Mouse (Mus musculus) heart, postnatal 14 days (tissue): ENCODE measurements around the gene Abca4. TPM values are rescaled to one million over a fixed set of nuclear protein-coding genes. Genes with fewer than 3 reads are reported as not detected.
A peak's percentile ranks its signal among the peaks of the same experiment; 100 is the strongest.

Experiments used
- DNase-seq, 2 experiments: peaks; one replicate each; pipeline ENCODE4 v3.0.0; 2021 to 2022
- intact Hi-C: fragments of 180-260 bp; cut with DNase I; formaldehyde crosslinking; loops from one replicate; pipeline ENCODE4 v1.15.1; 2025
- total RNA-seq, 2 experiments: library from RNA; stranded (reverse); gene quantifications; 2 replicates each; pipeline ENCODE4 v1.2.3; 2021

Abca4 gene
- total RNA-seq, 2 experiments from 2014 or later: 4.2 to 4.3 TPM

DNA sequence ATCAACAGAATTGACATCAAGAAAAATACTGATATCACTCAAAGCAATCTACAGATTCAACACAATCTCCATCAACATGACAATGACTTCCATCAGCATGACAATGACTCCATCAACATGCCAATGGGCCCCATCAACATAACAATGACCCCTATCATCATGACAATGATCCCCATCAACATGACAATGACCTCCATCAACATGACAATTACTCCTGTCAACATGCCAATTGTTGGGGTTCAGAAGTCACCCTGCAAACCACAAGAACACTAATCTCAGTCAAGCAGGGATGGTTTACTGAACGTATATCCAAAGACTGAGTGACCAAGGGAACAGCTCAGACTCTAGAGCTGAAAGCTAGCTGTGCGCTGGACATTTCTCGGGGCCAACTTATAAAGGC, 101.2 kb downstream of the Abca4 start:
- intact Hi-C loops: loop anchor here (10.0 kb wide), 2 partner anchors 319 to 489 kb away; no protein-coding TSS in a partner anchor
- no peak for DNase-seq

- DNase-seq: no peak
- intact Hi-C loops: no loop called here
These were observed 106.6 kb downstream of the Abca4 start for GRCm38 (mm10) chr3:122150836-122151235.

GRCm38 (mm10) chr3:122152431-122152830, 108.2 kb downstream of the Abca4 start:
- intact Hi-C loops: no loop called here
- peak in 1 of 2 experiments; percentile 18 for DNase-seq

DNA sequence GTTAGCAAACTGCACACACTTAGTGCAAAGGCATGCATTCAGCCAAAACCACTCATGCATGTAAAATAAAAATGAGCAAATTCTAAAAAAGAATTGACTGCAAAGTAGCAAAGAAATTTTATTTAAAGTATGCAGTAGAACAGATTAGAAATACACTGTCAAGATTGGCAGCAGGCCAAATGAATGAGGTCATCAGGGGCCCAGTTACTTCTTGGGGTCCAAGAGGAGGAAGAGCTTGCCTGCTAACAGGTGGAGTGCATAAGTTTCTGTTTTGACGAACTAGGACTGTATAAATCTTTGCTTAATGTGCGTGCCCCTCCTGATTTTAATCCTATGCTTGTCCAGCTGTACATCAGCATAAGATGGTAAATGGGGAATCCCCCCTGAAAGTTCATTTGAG, 109.8 kb downstream of the Abca4 start:
- DNase-seq: no peak
- intact Hi-C loops: no loop called here

GRCm38 (mm10) chr3:122159447-122159846, 115.2 kb downstream of the Abca4 start:
- intact Hi-C loops: no loop called here
- DNase-seq: no peak

GRCm38 (mm10) chr3:122169616-122170178, 125.5 kb downstream of the Abca4 start:
- DNase-seq: peak; percentile 67 to 76
- intact Hi-C loops: no loop called here

- DNase-seq: no peak
- intact Hi-C loops: no loop called here
These were observed 126.5 kb downstream of the Abca4 start for GRCm38 (mm10) chr3:122170621-122171309.

GRCm38 (mm10) chr3:122173526-122174150, 129.4 kb downstream of the Abca4 start:
- no peak for DNase-seq
- intact Hi-C loops: no loop called here

DNA sequence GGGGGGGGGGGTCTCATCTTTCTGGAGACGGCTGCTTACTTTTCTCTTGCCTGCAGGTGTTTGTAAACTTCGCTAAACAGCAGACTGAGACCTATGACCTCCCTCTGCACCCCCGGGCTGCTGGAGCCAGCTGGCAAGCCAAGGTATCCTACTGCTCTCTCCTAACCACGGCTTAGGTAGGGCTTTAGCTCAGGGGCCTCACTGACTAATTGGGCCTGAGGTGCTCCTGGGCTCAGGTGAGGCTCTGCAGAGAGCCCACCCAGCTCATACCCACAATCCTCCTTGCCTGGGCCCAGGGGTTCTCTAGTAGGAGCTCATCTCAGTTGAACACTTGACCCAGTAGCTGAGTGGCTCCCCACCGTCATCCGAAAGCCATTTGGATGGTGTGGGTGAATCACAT, 131.8 kb downstream of the Abca4 start:
- DNase-seq: no peak
- intact Hi-C loops: no loop called here

- DNase-seq: no peak
- intact Hi-C loops: no loop called here
These were observed 132.6 kb downstream of the Abca4 start for GRCm38 (mm10) chr3:122176706-122177390.

GRCm38 (mm10) chr3:122184109-122184508, 139.9 kb downstream of the Abca4 start:
- no peak for DNase-seq
- intact Hi-C loops: no loop called here

DNA sequence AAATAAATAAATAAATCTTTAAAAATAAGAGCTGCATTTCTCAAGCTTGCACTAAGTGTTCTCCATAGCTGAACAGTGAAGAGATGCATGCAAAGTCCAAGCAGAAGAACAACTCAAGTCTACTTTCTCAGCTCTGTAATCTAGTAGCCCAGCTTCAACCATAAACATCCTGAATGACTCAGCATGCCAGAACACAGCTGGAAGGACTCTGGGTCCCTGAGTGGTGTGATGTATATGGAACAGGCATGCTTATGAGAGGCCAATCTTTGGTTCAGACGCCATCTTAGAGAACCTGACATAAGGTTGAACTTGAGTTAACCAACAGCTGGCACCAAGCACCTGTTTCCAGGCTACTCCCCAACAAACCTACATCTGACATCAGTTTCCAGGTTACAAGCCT, 142.7 kb downstream of the Abca4 start:
- intact Hi-C loops: no loop called here
- no peak for DNase-seq

- DNase-seq: no peak
- intact Hi-C loops: no loop called here
These were observed 152.5 kb downstream of the Abca4 start for GRCm38 (mm10) chr3:122196621-122197298.

GRCm38 (mm10) chr3:122198532-122198931, 154.3 kb downstream of the Abca4 start:
- DNase-seq: no peak
- intact Hi-C loops: no loop called here

DNA sequence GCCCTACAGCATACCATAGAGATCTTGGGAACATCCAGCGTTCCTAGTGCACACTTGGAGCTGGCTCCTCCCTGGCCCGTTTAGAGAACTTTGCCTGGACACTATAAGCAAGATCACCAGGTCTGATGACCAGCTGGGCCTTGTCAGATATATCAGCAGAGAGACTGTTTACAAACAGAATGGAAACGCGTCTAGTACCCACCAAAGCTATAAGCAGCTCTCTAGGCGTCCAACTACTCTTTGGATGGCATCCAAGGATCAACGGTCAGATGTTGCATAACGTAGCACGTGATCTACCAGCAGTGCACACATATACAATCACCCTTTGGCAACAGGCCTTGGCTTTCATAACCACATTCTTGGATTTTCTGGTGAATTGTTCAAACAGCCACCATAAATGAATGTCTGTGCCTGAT, 154.7 kb downstream of the Abca4 start:
- peak; percentile 2 to 9 for DNase-seq
- intact Hi-C loops: no loop called here

GRCm38 (mm10) chr3:122199600-122199999, 155.4 kb downstream of the Abca4 start:
- DNase-seq: no peak
- intact Hi-C loops: no loop called here

- intact Hi-C loops: no loop called here
- DNase-seq: no peak
These were observed 155.8 kb downstream of the Abca4 start for GRCm38 (mm10) chr3:122200017-122200416.

DNA sequence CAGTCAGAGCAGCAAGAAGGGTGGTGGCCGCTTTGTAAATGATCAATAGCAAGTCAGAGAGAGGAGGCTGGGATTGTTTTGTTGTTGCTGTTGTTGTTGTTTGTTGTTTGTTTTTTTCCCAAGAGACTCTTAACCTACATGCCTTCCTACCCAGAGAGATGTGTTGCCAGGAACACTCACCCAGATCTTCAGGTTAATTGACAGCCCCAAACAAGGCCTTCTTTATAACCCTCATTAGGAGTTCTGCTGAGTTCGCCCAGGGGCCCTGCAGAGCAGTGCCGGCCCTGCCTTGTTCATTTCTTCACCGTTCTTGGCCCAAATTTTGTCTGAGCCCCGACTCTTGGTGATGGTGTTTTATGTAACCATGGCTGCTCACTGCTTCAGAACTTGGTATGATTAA, 156.2 kb downstream of the Abca4 start:
- DNase-seq: no peak
- intact Hi-C loops: no loop called here

DNA sequence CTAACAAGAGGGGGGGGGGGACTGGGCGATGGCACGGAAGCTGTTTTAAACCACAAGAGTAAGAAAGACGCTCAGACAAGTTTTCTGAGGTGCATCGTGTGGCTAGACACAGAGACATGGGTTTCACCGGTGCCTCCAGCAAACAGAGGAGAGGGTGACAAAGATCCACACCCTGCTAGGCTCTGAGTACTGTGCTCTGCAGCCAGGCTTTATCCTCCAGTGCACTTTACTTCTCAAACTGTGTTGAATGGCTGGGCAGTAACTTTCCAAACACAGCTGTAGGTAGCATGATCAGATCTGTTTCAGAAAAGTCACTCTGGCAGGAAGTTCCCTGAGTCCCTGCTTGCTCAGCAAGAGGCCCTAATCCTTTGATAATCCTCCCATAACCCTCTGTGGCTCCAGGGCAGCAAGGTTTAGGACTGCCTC, 158.1 kb downstream of the Abca4 start:
- DNase-seq: no peak
- intact Hi-C loops: no loop called here

DNA sequence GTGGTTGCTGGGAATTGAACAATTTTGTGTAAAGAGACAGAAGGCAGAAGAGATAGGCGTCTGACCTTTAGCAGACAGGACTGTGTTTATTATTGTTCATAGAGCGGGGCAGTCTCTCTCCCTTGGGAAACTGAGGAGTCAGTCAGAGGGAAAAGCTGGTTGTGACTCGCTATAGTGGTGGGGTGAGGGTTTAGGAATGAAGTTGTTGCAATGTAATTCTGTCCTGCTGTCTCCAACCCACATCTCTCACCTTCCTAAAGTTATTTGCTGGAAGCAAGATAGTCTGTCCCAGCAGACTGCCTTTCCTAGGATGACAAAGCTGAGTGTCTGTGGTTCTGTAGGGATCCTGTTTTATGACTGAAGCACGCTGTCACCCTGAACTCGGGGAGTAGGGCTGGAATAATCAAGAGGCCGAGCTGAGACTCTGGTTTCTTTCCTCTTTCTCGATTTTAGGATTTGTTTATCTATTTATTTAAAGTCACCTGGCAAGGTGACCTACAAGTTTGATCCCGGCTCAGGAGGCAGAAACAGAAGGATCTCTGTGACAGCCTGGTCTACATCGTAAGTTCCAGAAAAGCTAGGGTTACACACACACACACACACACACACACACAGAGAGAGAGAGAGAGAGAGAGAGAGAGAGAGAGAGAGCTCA, 159.6 kb downstream of the Abca4 start:
- no peak for DNase-seq
- intact Hi-C loops: no loop called here
